Mouse (Mus musculus) stomach, embryonic 14.5 days (tissue): ENCODE data around the gene Papolb. TPM values are rescaled to one million over a fixed set of nuclear protein-coding genes. Genes with fewer than 3 reads are reported as not detected.
A peak's percentile ranks its signal among the peaks of the same experiment; 100 is the strongest.

Experiments
- ATAC-seq: fragments of 200-750 bp; cut with Nextera tagmentation; 2 replicates; pipeline ENCODE4 v1.8.0; 2017; ENCODE audit warnings: low read depth, moderate TSS enrichment; ENCODE audit not compliant: insufficient number of reproducible peaks, insufficient read depth, low FRiP score
- H3K27ac ChIP-seq: fragments of 300-500 bp; sonication (generic); 2 replicates; pipeline ENCODE4 v1.5.1; 2014; ENCODE audit warnings: mild to moderate bottlenecking, low read length, moderate library complexity, mixed read lengths
- H3K27me3 ChIP-seq: fragments of 300-500 bp; sonication (generic); 2 replicates; pipeline ENCODE4 v1.6.1; 2014; ENCODE audit warnings: low read length, control low read depth, mixed read lengths; ENCODE audit not compliant: control insufficient read depth, insufficient read depth
- H3K36me3 ChIP-seq: fragments of 300-500 bp; sonication (generic); 2 replicates; pipeline ENCODE4 v1.6.1; 2014; ENCODE audit warnings: mild to moderate bottlenecking, control low read depth, low read length, moderate library complexity, mixed read lengths; ENCODE audit not compliant: control insufficient read depth, insufficient read depth
- H3K4me1 ChIP-seq: fragments of 300-500 bp; sonication (generic); 2 replicates; pipeline ENCODE4 v1.6.1; 2014; ENCODE audit warnings: low read length, control low read depth, mixed read lengths; ENCODE audit not compliant: control insufficient read depth, insufficient read depth
- H3K4me2 ChIP-seq: fragments of 300-500 bp; sonication (generic); replicated peaks from 2 replicates; pipeline ENCODE4 v1.6.1; 2014; ENCODE audit warnings: low read depth, low read length, control low read depth
- H3K4me3 ChIP-seq: fragments of 300-500 bp; sonication (generic); 2 replicates; pipeline ENCODE4 v1.5.1; 2014; ENCODE audit warnings: low read depth, low read length, control low read depth
- H3K9ac ChIP-seq: fragments of 300-500 bp; sonication (generic); replicated peaks from 2 replicates; pipeline ENCODE4 v1.6.1; 2014; ENCODE audit warnings: low read depth, mild to moderate bottlenecking, control low read depth, low read length, moderate library complexity, mixed read lengths
- H3K9me3 ChIP-seq: fragments of 300-500 bp; sonication (generic); 2 replicates; pipeline ENCODE4 v1.6.1; 2016; ENCODE audit warnings: low read depth, low read length, control low read depth; ENCODE audit not compliant: control insufficient read depth
- WGBS: fragments of 180-500 bp; shearing (Covaris S2); extraction: QIAGEN DNeasy Blood & Tissue Kit; methylation state at CpG from one replicate; pipeline ENCODE4 v1.1.7; 2014; 5-methylcytosine and 5-hydroxymethylcytosine counted together
- polyA plus RNA-seq: library from polyadenylated mRNA; unstranded; fragments of >200 nt; fragmentation: Nextera tagmentation; extraction: Ambion mirVana; gene quantifications from 2 replicates; pipeline ENCODE4 v1.2.1, GENCODE M21; 2014

Gene Papolb
- polyA plus RNA-seq, 1 experiment from 2014 or later, result 0.07 TPM

DNA sequence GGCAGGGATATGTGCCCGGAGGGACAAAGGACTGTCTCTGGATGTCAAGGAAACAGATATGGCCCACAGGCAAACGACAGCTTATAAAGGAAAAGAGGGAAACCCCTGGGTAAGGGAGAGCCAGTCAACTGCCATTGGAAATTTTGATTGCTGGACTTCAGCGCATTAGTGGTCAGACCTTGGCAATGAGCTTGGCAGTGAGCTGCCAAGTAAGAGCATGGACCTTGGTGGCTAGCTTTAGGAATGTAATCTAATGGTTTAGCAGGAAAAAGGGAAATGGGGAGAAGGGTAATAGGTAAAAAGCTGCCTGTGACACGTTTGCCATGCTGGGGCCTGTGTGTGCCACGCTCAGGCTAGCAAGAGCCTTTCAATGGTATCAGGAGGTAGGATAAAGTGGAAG is 26.0 kb upstream of the Papolb start:
- Histone ChIP-seq H3K4me3 (no peak overlapping the region), H3K9ac (no peak overlapping the region), H3K4me2 (no peak overlapping the region), H3K36me3 (no peaks in the 10 kb centered on the region), H3K27me3 (no peaks in the 10 kb centered on the region), H3K9me3 (no peaks in the 10 kb centered on the region), H3K27ac (no peak overlapping the region), H3K4me1 (no peaks in the 10 kb centered on the region)
- WGBS, result 85% methylated on average over 5 of the region's 5 CpGs
- no peak for ATAC-seq

- no peak within 1 kb of the TSS for H3K27ac ChIP-seq
- WGBS, result 3% methylated on average over 72 of the region's 80 CpGs
Observed at GRCm38 (mm10) chr5:142550706-142551652, 21.1 kb upstream of the Papolb start, which contains the start of gene Radil. Radil (minus strand) TSS chr5:142551098.

GRCm38 (mm10) chr5:142549961-142550705 is 20.3 kb upstream of the Papolb start:
- ATAC-seq, result no peak; the same call in 1 of the 2 replicates
- Histone ChIP-seq H3K4me3 (peak overlapping the region; percentile 59), H3K27me3 (no peaks in the 10 kb centered on the region), H3K4me1 (no peaks in the 10 kb centered on the region; the same call in 1 of the 2 replicates), H3K27ac (no peak overlapping the region), H3K36me3 (no peaks in the 10 kb centered on the region), H3K9me3 (no peaks in the 10 kb centered on the region), H3K4me2 (peak overlapping the region; percentile 100), H3K9ac (peak overlapping the region; percentile 25)
- WGBS, result under 1% methylated on average over 31 of the region's 31 CpGs

More at GRCm38 (mm10) chr5:142550706-142551652, 21.1 kb upstream of the Papolb start, which contains the start of gene Radil:
- Histone ChIP-seq H3K9ac (peak within 1 kb of the TSS; percentile 25), H3K4me3 (peak within 1 kb of the TSS; percentile 59), H3K4me1 (no peaks in the 10 kb centered on the region; the same call in 1 of the 2 replicates), H3K4me2 (peak within 1 kb of the TSS; percentile 100), H3K36me3 (no peaks in the 10 kb centered on the region), H3K9me3 (no peaks in the 10 kb centered on the region), H3K27me3 (no peaks in the 10 kb centered on the region)
- peak; percentile 93 for ATAC-seq

GRCm38 (mm10) chr5:142549441-142549840 is 19.6 kb upstream of the Papolb start:
- no peak for ATAC-seq
- Histone ChIP-seq H3K9me3 (no peaks in the 10 kb centered on the region), H3K4me3 (no peak overlapping the region), H3K36me3 (no peaks in the 10 kb centered on the region), H3K4me1 (no peaks in the 10 kb centered on the region; the same call in 1 of the 2 replicates), H3K27ac (no peak overlapping the region), H3K9ac (no peak overlapping the region), H3K4me2 (peak overlapping the region; percentile 100; the same call in 1 of the 2 replicates), H3K27me3 (no peaks in the 10 kb centered on the region)
- WGBS, result 47% methylated on average over 9 of the region's 9 CpGs

DNA sequence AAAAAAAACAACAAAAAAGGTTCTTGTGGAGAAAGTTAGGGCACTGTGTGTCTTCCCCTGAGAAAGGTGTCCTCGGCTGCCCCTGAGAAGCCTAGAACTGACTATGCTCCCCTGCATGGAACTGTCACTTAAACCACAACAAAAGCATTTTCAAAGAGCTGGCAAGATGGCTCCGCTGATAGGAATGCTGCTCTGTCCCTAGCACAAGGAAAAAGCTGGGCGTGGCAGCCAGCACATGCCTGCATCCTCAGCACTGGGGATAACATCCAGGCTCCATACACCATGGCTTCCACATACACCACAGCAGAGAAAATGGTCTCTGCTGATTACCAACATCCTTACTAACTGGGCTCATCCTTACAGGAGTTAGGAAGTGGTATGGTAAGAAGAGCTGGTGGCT is 17.2 kb upstream of the Papolb start:
- WGBS, result 66% methylated on average over 3 of the region's 3 CpGs
- ATAC-seq, result no peak
- no peaks in the 10 kb centered on the region for H3K27me3 ChIP-seq
- H3K4me1 ChIP-seq, result no peaks in the 10 kb centered on the region; the same call in 1 of the 2 replicates
- no peaks in the 10 kb centered on the region for H3K9me3 ChIP-seq
- no peak overlapping the region for H3K4me2 ChIP-seq
- H3K9ac ChIP-seq, result no peak overlapping the region
- H3K4me3 ChIP-seq, result no peak overlapping the region
- H3K36me3 ChIP-seq, result no peaks in the 10 kb centered on the region
- no peak overlapping the region for H3K27ac ChIP-seq

GRCm38 (mm10) chr5:142546344-142546743 is 16.5 kb upstream of the Papolb start:
- H3K4me3 ChIP-seq, result no peak overlapping the region
- ATAC-seq, result no peak
- H3K27me3 ChIP-seq, result no peaks in the 10 kb centered on the region

GRCm38 (mm10) chr5:142545014-142545795 is 15.3 kb upstream of the Papolb start:
- Histone ChIP-seq H3K4me3 (no peak overlapping the region), H3K4me1 (no peaks in the 10 kb centered on the region; the same call in 1 of the 2 replicates), H3K4me2 (no peak overlapping the region), H3K9ac (no peak overlapping the region), H3K27me3 (no peaks in the 10 kb centered on the region), H3K9me3 (no peaks in the 10 kb centered on the region), H3K27ac (no peak overlapping the region), H3K36me3 (no peaks in the 10 kb centered on the region)
- WGBS, result 54% methylated on average over 5 of the region's 5 CpGs
- ATAC-seq, result no peak

More at GRCm38 (mm10) chr5:142546344-142546743, 16.5 kb upstream of the Papolb start:
- WGBS, result 25% methylated on average over 5 of the region's 5 CpGs
- Histone ChIP-seq H3K4me2 (no peak overlapping the region), H3K36me3 (no peaks in the 10 kb centered on the region), H3K4me1 (no peaks in the 10 kb centered on the region; the same call in 1 of the 2 replicates), H3K9ac (no peak overlapping the region), H3K27ac (no peak overlapping the region), H3K9me3 (no peaks in the 10 kb centered on the region)

- WGBS, result 85% methylated on average over 3 of the region's 3 CpGs
- Histone ChIP-seq H3K4me3 (no peak overlapping the region), H3K27ac (no peak overlapping the region), H3K4me2 (no peak overlapping the region), H3K27me3 (no peaks in the 10 kb centered on the region), H3K4me1 (no peaks in the 10 kb centered on the region), H3K36me3 (no peaks in the 10 kb centered on the region), H3K9me3 (no peaks in the 10 kb centered on the region), H3K9ac (no peak overlapping the region)
- no peak for ATAC-seq
Observed at GRCm38 (mm10) chr5:142537286-142537685, 7.4 kb upstream of the Papolb start.
